Mouse (Mus musculus) limb, embryonic 10.5 days (tissue): ENCODE measurements around the gene Letm1. TPM values are rescaled to one million over a fixed set of nuclear protein-coding genes. Genes with fewer than 3 reads are reported as not detected.

ENCODE experiments used
- DNase-seq: peaks from one replicate; pipeline ENCODE4 v3.0.0-alpha.2; 2017; ENCODE audit warnings: low spot score
- H3K27ac ChIP-seq: fragments of 300-500 bp; sonication (generic); 2 replicates; pipeline ENCODE4 v1.5.1; 2016; ENCODE audit warnings: mild to moderate bottlenecking
- H3K27me3 ChIP-seq: fragments of 300-500 bp; sonication (generic); 2 replicates; pipeline ENCODE4 v1.6.1; 2016; ENCODE audit warnings: low read depth, mild to moderate bottlenecking; ENCODE audit not compliant: poor library complexity, severe bottlenecking
- H3K36me3 ChIP-seq: fragments of 300-500 bp; sonication (generic); 2 replicates; pipeline ENCODE4 v1.6.1; 2016; ENCODE audit warnings: mild to moderate bottlenecking, moderate library complexity
- H3K4me1 ChIP-seq: fragments of 300-500 bp; sonication (generic); 2 replicates; pipeline ENCODE4 v1.6.1; 2016
- H3K4me3 ChIP-seq: fragments of 300-500 bp; sonication (generic); 2 replicates; pipeline ENCODE4 v1.5.1; 2016; ENCODE audit warnings: mild to moderate bottlenecking, moderate library complexity
- H3K9me3 ChIP-seq: fragments of 300-500 bp; sonication (generic); replicated peaks from 2 replicates; pipeline ENCODE4 v1.6.1; 2016; ENCODE audit warnings: mild to moderate bottlenecking
- WGBS: fragments of 180-500 bp; shearing (Covaris S2); methylation state at CpG from one replicate; pipeline ENCODE4 v1.1.7; 2016; 5-methylcytosine and 5-hydroxymethylcytosine counted together
- polyA plus RNA-seq: library from polyadenylated mRNA; unstranded; fragments of >200 nt; fragmentation: Nextera tagmentation; extraction: Ambion mirVana; gene quantifications from 2 replicates; pipeline ENCODE4 v1.2.1, GENCODE M21; 2016

Gene Letm1
- polyA plus RNA-seq, 1 experiment from 2014 or later, result 66.8 TPM

DNA sequence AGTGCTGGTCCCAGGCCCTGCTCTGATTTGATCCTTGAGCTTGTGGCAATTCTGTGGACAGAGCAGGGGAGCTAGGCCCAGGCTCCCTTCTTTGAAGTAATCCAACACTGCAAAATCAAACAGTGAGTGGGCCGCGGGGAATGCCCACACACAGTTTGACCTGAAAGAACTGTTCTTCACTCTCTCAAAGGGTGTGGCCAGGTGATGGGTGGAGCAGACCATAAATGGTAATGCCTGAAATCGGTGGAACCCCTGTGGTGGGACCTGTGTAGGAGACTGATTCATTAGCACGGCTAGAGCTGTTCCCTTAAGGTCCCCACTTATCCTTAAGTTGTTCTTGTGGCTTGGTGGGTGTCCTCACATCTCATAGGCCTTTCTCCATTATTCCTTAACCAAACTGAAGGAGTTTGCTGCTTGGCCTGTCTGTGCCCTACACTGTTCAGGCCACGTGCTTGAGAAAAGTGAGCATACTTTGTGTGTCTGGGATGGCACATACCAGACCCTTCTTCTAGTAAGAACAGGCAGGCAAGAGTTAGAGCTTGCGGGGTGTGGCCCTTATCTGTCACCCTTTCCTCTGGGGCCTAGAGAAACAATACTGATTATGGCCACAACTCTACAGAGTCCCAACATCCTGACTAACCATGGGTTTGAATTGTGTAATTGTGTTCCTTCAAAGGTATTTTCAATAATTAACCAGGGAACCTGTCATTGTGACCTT, 33.5 kb upstream of the Letm1 start:
- Histone ChIP-seq H3K36me3 (no peaks in the 10 kb centered on the region), H3K27ac (no peak overlapping the region), H3K4me1 (peaks cover 19% of the 10 kb centered on the region), H3K9me3 (no peaks in the 10 kb centered on the region), H3K27me3 (no peaks in the 10 kb centered on the region), H3K4me3 (no peak overlapping the region)
- WGBS, result 88% methylated on average over 6 of the region's 6 CpGs
- DNase-seq, result no peak

DNA sequence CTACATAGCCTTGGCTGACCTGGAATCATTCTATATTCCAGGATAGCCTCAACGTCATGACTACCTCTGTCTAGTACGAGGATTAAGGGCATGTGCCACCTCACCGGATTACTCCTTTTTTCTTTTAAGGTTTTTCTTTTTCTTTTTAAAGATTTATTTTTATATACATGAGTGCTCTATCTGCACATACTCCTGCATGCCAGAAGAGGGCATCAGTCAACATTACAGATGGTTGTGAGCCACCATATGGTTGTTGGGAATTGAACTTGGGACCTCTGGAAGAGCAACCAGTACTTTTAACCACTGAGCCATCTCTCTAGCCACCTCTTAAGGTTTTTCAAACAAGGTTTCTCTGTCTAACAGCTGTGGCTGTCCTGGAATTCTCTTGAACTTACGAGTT, 28.9 kb upstream of the Letm1 start:
- Histone ChIP-seq H3K9me3 (no peaks in the 10 kb centered on the region), H3K27ac (no peak overlapping the region)
- WGBS, result 89% methylated on average over 4 of the region's 4 CpGs

DNA sequence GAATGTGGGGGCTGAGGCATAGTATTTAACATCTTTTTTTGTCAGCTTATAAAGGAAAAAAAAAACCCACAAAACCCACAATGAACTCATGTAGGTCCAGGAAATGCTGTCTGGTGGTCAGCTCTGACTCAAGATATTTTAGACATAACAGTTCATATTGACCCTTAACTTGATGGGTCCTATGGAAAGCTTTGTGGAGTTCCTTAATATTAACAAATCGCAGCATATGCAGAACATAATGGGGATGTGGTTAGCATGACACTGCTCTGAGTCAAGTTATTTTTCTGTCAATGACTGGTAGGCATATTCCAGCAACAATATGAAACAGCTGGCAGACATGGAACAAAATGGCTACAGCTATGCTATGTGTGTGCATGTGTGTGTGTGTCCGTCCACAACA, 20.7 kb upstream of the Letm1 start:
- no peak overlapping the region for H3K27ac ChIP-seq
- H3K4me1 ChIP-seq, result no peaks in the 10 kb centered on the region
- H3K4me3 ChIP-seq, result no peak overlapping the region
- DNase-seq, result no peak
- no peaks in the 10 kb centered on the region for H3K27me3 ChIP-seq
- WGBS, result 86% methylated on average over 2 of the region's 2 CpGs
- no peaks in the 10 kb centered on the region for H3K36me3 ChIP-seq
- H3K9me3 ChIP-seq, result no peaks in the 10 kb centered on the region

More for the DNA sequence above, 28.9 kb upstream of the Letm1 start:
- Histone ChIP-seq H3K36me3 (no peaks in the 10 kb centered on the region), H3K27me3 (no peaks in the 10 kb centered on the region), H3K4me1 (no peaks in the 10 kb centered on the region), H3K4me3 (no peak overlapping the region)
- DNase-seq, result no peak

DNA sequence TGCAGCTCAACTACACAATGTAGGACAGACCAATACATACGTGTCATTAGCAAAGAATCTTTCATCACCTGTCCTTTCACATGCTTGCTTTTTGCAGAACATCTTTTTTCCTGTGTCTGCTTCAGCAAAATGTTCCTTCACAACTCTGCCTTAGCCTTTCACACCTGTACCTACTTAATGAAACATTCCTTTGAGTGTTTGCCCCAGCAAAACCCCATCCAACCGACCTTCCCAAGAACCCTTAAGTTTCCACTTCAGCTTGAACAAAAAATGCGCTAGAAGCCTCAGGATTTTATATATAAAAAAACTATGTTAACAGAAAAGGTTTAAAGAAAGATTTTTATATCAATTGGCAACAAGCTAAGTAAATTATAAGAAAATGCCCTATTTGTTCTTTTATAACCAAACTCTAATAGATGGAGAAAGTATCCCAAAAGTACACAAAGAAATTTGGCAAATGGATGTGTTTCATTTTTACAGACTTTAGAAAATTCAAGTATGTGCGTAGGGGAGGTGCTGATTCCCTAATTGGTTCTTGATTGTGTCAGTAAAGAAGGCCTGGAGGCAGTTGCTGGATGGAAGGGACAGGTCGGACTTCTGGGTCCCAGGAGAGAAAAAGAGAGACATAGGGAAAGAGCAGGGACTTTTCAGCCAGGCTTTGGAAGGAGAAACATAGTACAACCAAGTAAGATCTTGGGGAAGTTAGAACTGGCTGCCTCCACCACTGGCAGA, 9.5 kb upstream of the Letm1 start:
- WGBS, result 82% methylated on average over 5 of the region's 5 CpGs
- DNase-seq, result no peak
- Histone ChIP-seq H3K27me3 (no peaks in the 10 kb centered on the region), H3K36me3 (no peaks in the 10 kb centered on the region), H3K4me1 (no peaks in the 10 kb centered on the region), H3K27ac (no peak overlapping the region), H3K4me3 (no peak overlapping the region), H3K9me3 (0 out of 2 replicates have a peak, but pooled peaks cover 2% of the 10 kb centered on the region)

GRCm38 (mm10) chr5:33782999-33783390, 378 bp upstream of the Letm1 start:
- H3K36me3 ChIP-seq, result peaks cover 7% of the 10 kb centered on the region; the same call in 1 of the 2 replicates
- H3K9me3 ChIP-seq, result no peaks in the 10 kb centered on the region
- peak overlapping the region; percentile 91 for H3K27ac ChIP-seq
- peaks cover 18% of the 10 kb centered on the region for H3K4me1 ChIP-seq
- H3K4me3 ChIP-seq, result peak overlapping the region; percentile 82
- DNase-seq, result no peak
- no peaks in the 10 kb centered on the region for H3K27me3 ChIP-seq
- WGBS, result 9% methylated on average over 6 of the region's 6 CpGs

DNA sequence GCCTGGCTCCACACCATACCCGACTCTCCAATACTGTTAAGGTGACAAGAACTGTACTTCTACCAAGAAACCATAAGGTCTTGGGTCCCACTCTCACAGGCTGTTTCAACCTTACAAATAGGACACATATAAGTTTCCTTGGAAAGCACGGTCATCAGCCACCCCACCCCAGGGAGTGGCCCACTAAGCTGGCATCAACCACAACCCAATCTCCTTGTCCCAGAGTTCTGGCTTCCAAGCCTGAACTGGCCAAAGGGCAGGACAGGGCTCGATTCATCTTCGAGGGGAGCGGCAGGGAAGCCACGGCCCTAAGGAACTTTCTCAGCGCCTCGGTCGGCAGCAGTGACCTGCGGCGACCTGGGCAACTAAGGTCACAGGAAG, 663 bp downstream of the Letm1 start:
- no peak for DNase-seq
- no peaks in the 10 kb centered on the region for H3K9me3 ChIP-seq
- peaks cover 18% of the 10 kb centered on the region for H3K4me1 ChIP-seq
- peak overlapping the region; percentile 91 for H3K27ac ChIP-seq
- peaks cover 17% of the 10 kb centered on the region for H3K36me3 ChIP-seq
- WGBS, result 5% methylated on average over 11 of the region's 11 CpGs
- peak overlapping the region; percentile 82 for H3K4me3 ChIP-seq
- no peaks in the 10 kb centered on the region for H3K27me3 ChIP-seq

GRCm38 (mm10) chr5:33777195-33777594, 5.4 kb downstream of the Letm1 start:
- Histone ChIP-seq H3K27ac (no peak overlapping the region), H3K27me3 (no peaks in the 10 kb centered on the region), H3K4me1 (peaks cover 12% of the 10 kb centered on the region), H3K9me3 (no peaks in the 10 kb centered on the region), H3K36me3 (peaks cover 49% of the 10 kb centered on the region), H3K4me3 (no peak overlapping the region)
- DNase-seq, result no peak

DNA sequence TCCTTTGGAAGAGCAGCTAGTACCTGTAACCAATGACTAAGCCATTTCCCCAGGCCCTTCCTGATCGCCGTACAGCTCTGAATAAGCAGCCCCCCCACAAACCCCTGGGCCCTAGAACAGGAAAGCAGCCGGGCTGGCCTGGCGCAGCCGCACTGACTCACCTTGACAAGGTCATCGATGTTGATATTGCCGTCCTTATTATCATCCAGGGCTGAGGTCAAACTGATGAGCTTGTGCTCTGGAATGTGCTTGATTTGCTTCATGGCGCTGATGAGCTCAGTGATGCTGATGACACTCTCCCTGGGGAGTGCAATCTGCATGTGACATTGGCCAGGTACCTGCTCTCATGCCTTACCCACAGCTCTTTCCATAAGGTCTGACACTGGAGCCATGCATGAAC, 39.1 kb downstream of the Letm1 start:
- Histone ChIP-seq H3K36me3 (peaks cover 93% of the 10 kb centered on the region), H3K4me1 (no peaks in the 10 kb centered on the region), H3K4me3 (no peak overlapping the region), H3K27ac (no peak overlapping the region), H3K9me3 (no peaks in the 10 kb centered on the region), H3K27me3 (no peaks in the 10 kb centered on the region)
- WGBS, result 95% methylated on average over 8 of the region's 8 CpGs
- no peak for DNase-seq

DNA sequence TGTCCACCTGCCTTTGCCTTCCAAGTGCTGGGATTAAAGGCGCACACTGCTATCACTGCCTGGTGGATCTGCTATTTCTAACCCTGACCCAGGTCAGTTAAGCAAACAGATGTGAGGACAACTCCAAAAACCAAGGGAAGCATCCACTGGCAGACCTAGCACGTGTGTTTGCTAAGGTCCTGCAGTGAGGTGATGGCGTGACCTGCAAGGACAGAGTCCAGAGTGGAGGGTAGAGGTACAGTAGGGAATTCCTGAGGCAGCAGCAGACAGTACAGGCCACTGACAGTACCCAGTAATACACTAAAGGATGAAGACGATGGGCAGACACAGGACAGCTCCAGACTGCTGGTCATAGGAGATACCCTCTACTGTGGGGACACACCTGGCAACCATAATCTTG, 42.1 kb downstream of the Letm1 start:
- DNase-seq, result no peak
- H3K4me3 ChIP-seq, result no peak overlapping the region
- no peaks in the 10 kb centered on the region for H3K27me3 ChIP-seq
- no peaks in the 10 kb centered on the region for H3K4me1 ChIP-seq
- peaks cover 74% of the 10 kb centered on the region for H3K36me3 ChIP-seq
- no peak overlapping the region for H3K27ac ChIP-seq
- WGBS, result 96% methylated on average over 4 of the region's 4 CpGs
- H3K9me3 ChIP-seq, result no peaks in the 10 kb centered on the region

- no peak for DNase-seq
- H3K4me3 ChIP-seq, result no peak overlapping the region
- no peaks in the 10 kb centered on the region for H3K4me1 ChIP-seq
- H3K36me3 ChIP-seq, result peaks cover 74% of the 10 kb centered on the region
- H3K27me3 ChIP-seq, result no peaks in the 10 kb centered on the region
- no peaks in the 10 kb centered on the region for H3K9me3 ChIP-seq
- H3K27ac ChIP-seq, result no peak overlapping the region
Measured at GRCm38 (mm10) chr5:33738341-33738740, 44.3 kb downstream of the Letm1 start.

GRCm38 (mm10) chr5:33737903-33738321, 44.7 kb downstream of the Letm1 start:
- Histone ChIP-seq H3K4me1 (no peaks in the 10 kb centered on the region), H3K27me3 (no peaks in the 10 kb centered on the region), H3K4me3 (no peak overlapping the region), H3K27ac (no peak overlapping the region), H3K36me3 (peaks cover 74% of the 10 kb centered on the region), H3K9me3 (no peaks in the 10 kb centered on the region)
- WGBS, result 28% methylated on average over 7 of the region's 7 CpGs
- peak; percentile 81 for DNase-seq

- peaks cover 74% of the 10 kb centered on the region for H3K36me3 ChIP-seq
- no peaks in the 10 kb centered on the region for H3K9me3 ChIP-seq
- H3K4me3 ChIP-seq, result no peak overlapping the region
- DNase-seq, result no peak
- peaks cover 13% of the 10 kb centered on the region for H3K27me3 ChIP-seq
- peaks cover 7% of the 10 kb centered on the region; the same call in 1 of the 2 replicates for H3K4me1 ChIP-seq
- 82% methylated on average over 9 of the region's 9 CpGs for WGBS
- H3K27ac ChIP-seq, result no peak overlapping the region
Measured at GRCm38 (mm10) chr5:33736230-33736629, 46.4 kb downstream of the Letm1 start.

DNA sequence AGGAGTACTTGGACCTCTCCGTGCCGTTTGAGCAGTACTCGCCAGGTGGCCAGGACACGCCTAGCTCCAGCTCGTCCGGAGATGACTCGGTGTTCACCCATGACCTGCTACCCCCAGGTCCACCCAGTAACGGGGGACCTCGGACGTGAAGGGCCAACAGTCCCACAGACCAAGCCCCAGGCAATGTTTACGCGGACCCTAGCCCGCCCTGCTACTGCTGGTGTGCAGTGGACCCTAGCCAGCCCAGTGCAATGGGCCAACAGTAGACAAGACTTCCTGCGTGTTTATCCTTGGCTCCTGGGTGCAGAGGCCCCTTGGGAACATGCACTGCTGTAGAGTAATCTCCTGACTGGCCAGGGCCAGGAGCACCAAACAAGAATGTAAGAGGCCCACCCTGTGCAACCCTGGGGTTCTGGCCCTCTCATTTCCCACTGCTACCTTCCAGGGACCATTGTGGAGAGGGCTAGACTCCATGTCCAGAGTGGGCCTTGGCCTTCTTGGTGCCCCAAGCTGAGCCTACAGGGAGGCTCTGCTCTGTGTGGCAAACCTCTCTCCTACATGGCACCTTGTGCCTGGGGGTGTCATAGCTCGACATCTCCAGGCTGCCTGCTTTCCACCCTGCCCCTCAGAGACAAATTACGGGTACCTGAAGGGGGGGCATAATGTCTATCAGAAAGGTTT, 47.1 kb downstream of the Letm1 start:
- no peaks in the 10 kb centered on the region for H3K9me3 ChIP-seq
- no peak for DNase-seq
- H3K27me3 ChIP-seq, result peaks cover 15% of the 10 kb centered on the region
- peaks cover 68% of the 10 kb centered on the region for H3K36me3 ChIP-seq
- peaks cover 13% of the 10 kb centered on the region for H3K4me1 ChIP-seq
- 95% methylated on average over 16 of the region's 16 CpGs for WGBS
- no peak overlapping the region for H3K27ac ChIP-seq
- H3K4me3 ChIP-seq, result no peak overlapping the region
